Mouse (Mus musculus): ENCODE measurements around the gene A130010J15Rik. TPM values are rescaled to one million over a fixed set of nuclear protein-coding genes. Genes with fewer than 3 reads are reported as not detected.

A130010J15Rik gene
- 11.1 and 12.8 TPM in 2 replicates for polyA plus RNA-seq (2015; fragmentation: Nextera tagmentation; extraction: Ambion mirVana)

GRCm38 (mm10) chr1:193167746-193168145, at the start of gene A130010J15Rik:
Gene A130010J15Rik (plus strand): TSS chr1:193168046.
- Histone ChIP-seq H3K27me3 (replicated peaks) (no peaks in the 10 kb centered on the region), H3K4me3 (no peak within 1 kb of the TSS), H3K9me3 (no peaks in the 10 kb centered on the region), H3K4me2 (no peak within 1 kb of the TSS), H3K27ac (replicated peaks) (no peak within 1 kb of the TSS), H3K36me3 (no peaks in the 10 kb centered on the region), H3K4me1 (peaks cover 16% of the 10 kb centered on the region), H3K9ac (no peak within 1 kb of the TSS)
- no peak for ATAC-seq (ENCODE audit: extremely low read depth, insufficient number of reproducible peaks, low FRiP score, low TSS enrichment)
- WGBS, result 79% methylated on average over 3 of the region's 3 CpGs

GRCm38 (mm10) chr1:193122793-193123192, 45.1 kb upstream of the A130010J15Rik start:
- Histone ChIP-seq H3K9me3 (no peaks in the 10 kb centered on the region), H3K4me2 (no peak overlapping the region), H3K36me3 (peaks cover 91% of the 10 kb centered on the region), H3K27me3 (replicated peaks) (no peaks in the 10 kb centered on the region), H3K4me3 (no peak overlapping the region), H3K4me1 (no peaks in the 10 kb centered on the region), H3K27ac (replicated peaks) (no peak overlapping the region), H3K9ac (no peak overlapping the region)
- ATAC-seq (ENCODE audit: extremely low read depth, insufficient number of reproducible peaks, low FRiP score, low TSS enrichment), result no peak
- WGBS, result 83% methylated on average over 7 of the region's 7 CpGs

GRCm38 (mm10) chr1:193123290-193123689, 44.6 kb upstream of the A130010J15Rik start:
- WGBS, result 87% methylated on average over 6 of the region's 6 CpGs
- ATAC-seq (ENCODE audit: extremely low read depth, insufficient number of reproducible peaks, low FRiP score, low TSS enrichment), result no peak

GRCm38 (mm10) chr1:193125835-193126234, 42.0 kb upstream of the A130010J15Rik start:
- 76% methylated on average over 4 of the region's 4 CpGs for WGBS
- no peak overlapping the region for H3K27ac ChIP-seq (replicated peaks)
- no peaks in the 10 kb centered on the region for H3K9me3 ChIP-seq
- no peak for ATAC-seq (ENCODE audit: extremely low read depth, insufficient number of reproducible peaks, low FRiP score, low TSS enrichment)
- H3K4me3 ChIP-seq, result no peak overlapping the region
- H3K36me3 ChIP-seq, result peaks cover 66% of the 10 kb centered on the region
- H3K27me3 ChIP-seq (replicated peaks), result no peaks in the 10 kb centered on the region
- no peak overlapping the region for H3K4me2 ChIP-seq
- H3K4me1 ChIP-seq, result peaks cover 12% of the 10 kb centered on the region
- H3K9ac ChIP-seq, result no peak overlapping the region

More at GRCm38 (mm10) chr1:193123290-193123689, 44.6 kb upstream of the A130010J15Rik start:
- Histone ChIP-seq H3K36me3 (peaks cover 90% of the 10 kb centered on the region), H3K4me3 (no peak overlapping the region), H3K9ac (no peak overlapping the region), H3K27me3 (replicated peaks) (no peaks in the 10 kb centered on the region), H3K27ac (replicated peaks) (no peak overlapping the region), H3K4me2 (no peak overlapping the region), H3K9me3 (no peaks in the 10 kb centered on the region), H3K4me1 (no peaks in the 10 kb centered on the region)

- H3K36me3 ChIP-seq, result peaks cover 44% of the 10 kb centered on the region
- ATAC-seq (ENCODE audit: extremely low read depth, insufficient number of reproducible peaks, low FRiP score, low TSS enrichment), result no peak
- 85% methylated on average over 6 of the region's 6 CpGs for WGBS
- H3K9me3 ChIP-seq, result no peaks in the 10 kb centered on the region
- H3K27me3 ChIP-seq (replicated peaks), result no peaks in the 10 kb centered on the region
- H3K9ac ChIP-seq, result no peak overlapping the region
- H3K4me2 ChIP-seq, result no peak overlapping the region
- H3K4me1 ChIP-seq, result peaks cover 13% of the 10 kb centered on the region
- H3K27ac ChIP-seq (replicated peaks), result no peak overlapping the region
- no peak overlapping the region for H3K4me3 ChIP-seq
Observed at GRCm38 (mm10) chr1:193128055-193128454, 39.8 kb upstream of the A130010J15Rik start.

GRCm38 (mm10) chr1:193129321-193129720, 38.5 kb upstream of the A130010J15Rik start:
- H3K4me3 ChIP-seq, result peak overlapping the region; percentile 97
- no peaks in the 10 kb centered on the region for H3K9me3 ChIP-seq
- H3K4me1 ChIP-seq, result peaks cover 13% of the 10 kb centered on the region
- H3K4me2 ChIP-seq, result peak overlapping the region; percentile 73
- H3K27ac ChIP-seq (replicated peaks), result no peak overlapping the region
- H3K27me3 ChIP-seq (replicated peaks), result no peaks in the 10 kb centered on the region
- peak overlapping the region; percentile 92 for H3K9ac ChIP-seq
- 17% methylated on average over 5 of the region's 5 CpGs for WGBS
- ATAC-seq (ENCODE audit: extremely low read depth, insufficient number of reproducible peaks, low FRiP score, low TSS enrichment), result no peak
- H3K36me3 ChIP-seq, result peaks cover 31% of the 10 kb centered on the region

- peak within 1 kb of the TSS; percentile 97 for H3K4me3 ChIP-seq
- H3K9ac ChIP-seq, result peak within 1 kb of the TSS; percentile 92
Observed at GRCm38 (mm10) chr1:193129786-193130455, 37.9 kb upstream of the A130010J15Rik start, which contains the start of gene Diexf. Gene Diexf (minus strand): TSS chr1:193130272.

GRCm38 (mm10) chr1:193130456-193130825, 37.4 kb upstream of the A130010J15Rik start:
- Histone ChIP-seq H3K36me3 (peaks cover 21% of the 10 kb centered on the region), H3K4me3 (peak overlapping the region; percentile 97), H3K9ac (peak overlapping the region; percentile 62), H3K4me1 (peaks cover 13% of the 10 kb centered on the region), H3K27me3 (replicated peaks) (no peaks in the 10 kb centered on the region), H3K4me2 (peak overlapping the region; percentile 73), H3K9me3 (no peaks in the 10 kb centered on the region), H3K27ac (replicated peaks) (no peak overlapping the region)
- WGBS, result 25% methylated on average over 11 of the region's 11 CpGs
- ATAC-seq (ENCODE audit: extremely low read depth, insufficient number of reproducible peaks, low FRiP score, low TSS enrichment), result no peak

More at GRCm38 (mm10) chr1:193129786-193130455, 37.9 kb upstream of the A130010J15Rik start, which contains the start of gene Diexf:
- no peaks in the 10 kb centered on the region for H3K9me3 ChIP-seq
- peaks cover 13% of the 10 kb centered on the region for H3K4me1 ChIP-seq
- H3K36me3 ChIP-seq, result peaks cover 26% of the 10 kb centered on the region
- H3K27ac ChIP-seq (replicated peaks), result no peak within 1 kb of the TSS
- H3K4me2 ChIP-seq, result peak within 1 kb of the TSS; percentile 73
- ATAC-seq (ENCODE audit: extremely low read depth, insufficient number of reproducible peaks, low FRiP score, low TSS enrichment), result peak; percentile 85
- under 1% methylated on average over 61 of the region's 61 CpGs for WGBS
- H3K27me3 ChIP-seq (replicated peaks), result no peaks in the 10 kb centered on the region

- Histone ChIP-seq H3K9ac (peak overlapping the region; percentile 62; the same call in 1 of the 2 replicates), H3K36me3 (peaks cover 20% of the 10 kb centered on the region), H3K4me1 (peaks cover 13% of the 10 kb centered on the region), H3K4me3 (peak overlapping the region; percentile 97; the same call in 1 of the 2 replicates), H3K4me2 (peak overlapping the region; percentile 73), H3K27me3 (replicated peaks) (no peaks in the 10 kb centered on the region), H3K9me3 (no peaks in the 10 kb centered on the region), H3K27ac (replicated peaks) (no peak overlapping the region)
- no peak for ATAC-seq (ENCODE audit: extremely low read depth, insufficient number of reproducible peaks, low FRiP score, low TSS enrichment)
- WGBS, result 79% methylated on average over 8 of the region's 8 CpGs
Observed at GRCm38 (mm10) chr1:193130839-193131238, 37.0 kb upstream of the A130010J15Rik start.

GRCm38 (mm10) chr1:193131311-193131948, 36.4 kb upstream of the A130010J15Rik start:
- Histone ChIP-seq H3K27me3 (replicated peaks) (no peaks in the 10 kb centered on the region), H3K4me3 (no peak overlapping the region), H3K4me2 (no peak overlapping the region), H3K4me1 (peaks cover 13% of the 10 kb centered on the region), H3K9ac (no peak overlapping the region), H3K27ac (replicated peaks) (no peak overlapping the region), H3K9me3 (no peaks in the 10 kb centered on the region), H3K36me3 (peaks cover 18% of the 10 kb centered on the region)
- 72% methylated on average over 6 of the region's 6 CpGs for WGBS
- no peak for ATAC-seq (ENCODE audit: extremely low read depth, insufficient number of reproducible peaks, low FRiP score, low TSS enrichment)

- Histone ChIP-seq H3K36me3 (peaks cover 8% of the 10 kb centered on the region), H3K27ac (replicated peaks) (no peak overlapping the region), H3K27me3 (replicated peaks) (no peaks in the 10 kb centered on the region), H3K9ac (no peak overlapping the region), H3K9me3 (no peaks in the 10 kb centered on the region), H3K4me3 (no peak overlapping the region), H3K4me2 (no peak overlapping the region), H3K4me1 (peaks cover 13% of the 10 kb centered on the region)
- no peak for ATAC-seq (ENCODE audit: extremely low read depth, insufficient number of reproducible peaks, low FRiP score, low TSS enrichment)
Observed at GRCm38 (mm10) chr1:193132385-193132784, 35.5 kb upstream of the A130010J15Rik start.
